Mouse (Mus musculus) ES-Bruce4 (cell line): ENCODE measurements around the gene Agbl4. TPM values are rescaled to one million over a fixed set of nuclear protein-coding genes. Genes with fewer than 3 reads are reported as not detected.

Source experiments
- H3K27ac ChIP-seq: 2 replicates; pipeline ENCODE4 v1.5.1; 2012; ENCODE audit warnings: low read length, inconsistent platforms; ENCODE audit not compliant: insufficient read depth
- H3K27me3 ChIP-seq: 2 replicates; pipeline ENCODE4 v1.6.1; 2012; ENCODE audit warnings: mild to moderate bottlenecking, low read length, inconsistent platforms; ENCODE audit not compliant: control insufficient read depth, poor library complexity, insufficient read depth, severe bottlenecking
- H3K36me3 ChIP-seq: 2 replicates; pipeline ENCODE4 v1.6.1; 2012; ENCODE audit warnings: inconsistent platforms, mild to moderate bottlenecking, low read length, moderate library complexity; ENCODE audit not compliant: control insufficient read depth, poor library complexity, insufficient read depth, severe bottlenecking
- H3K4me1 ChIP-seq: one replicate; pipeline ENCODE4 v1.8.1; 2011; ENCODE audit warnings: low read length; ENCODE audit not compliant: control insufficient read depth, insufficient read depth
- H3K4me3 ChIP-seq: 2 replicates; pipeline ENCODE4 v1.5.1; 2011; ENCODE audit warnings: low read depth, mild to moderate bottlenecking, low read length
- H3K9ac ChIP-seq: 2 replicates; pipeline ENCODE4 v1.6.1; 2012; ENCODE audit warnings: low read depth, mild to moderate bottlenecking, inconsistent platforms; ENCODE audit not compliant: poor library complexity, severe bottlenecking
- H3K9me3 ChIP-seq: replicated peaks from 2 replicates; pipeline ENCODE4 v1.6.1; 2012; ENCODE audit warnings: mild to moderate bottlenecking, low read length, inconsistent platforms; ENCODE audit not compliant: control insufficient read depth, poor library complexity, insufficient read depth, severe bottlenecking
- CTCF ChIP-seq: IDR thresholded peaks from one replicate; pipeline ENCODE4 v1.8.1; 2011; ENCODE audit warnings: low read depth, low read length
- EP300 ChIP-seq: IDR thresholded peaks from 2 replicates; pipeline ENCODE4 v1.6.1; 2011; ENCODE audit warnings: low read depth, low read length; ENCODE audit not compliant: insufficient read depth
- POLR2A ChIP-seq: IDR thresholded peaks from one replicate; pipeline ENCODE4 v1.8.1; 2011; ENCODE audit warnings: low read length; ENCODE audit not compliant: insufficient read depth
- polyA plus RNA-seq: library from polyadenylated mRNA; stranded (reverse); fragments of >200 nt; gene quantifications from 2 replicates; pipeline ENCODE4 v1.2.4, GENCODE M21; 2011; ENCODE audit warnings: low read depth; ENCODE audit not compliant: missing spikeins, insufficient read depth, insufficient read length

Agbl4 gene
- polyA plus RNA-seq, 1 experiment, result not detected

DNA sequence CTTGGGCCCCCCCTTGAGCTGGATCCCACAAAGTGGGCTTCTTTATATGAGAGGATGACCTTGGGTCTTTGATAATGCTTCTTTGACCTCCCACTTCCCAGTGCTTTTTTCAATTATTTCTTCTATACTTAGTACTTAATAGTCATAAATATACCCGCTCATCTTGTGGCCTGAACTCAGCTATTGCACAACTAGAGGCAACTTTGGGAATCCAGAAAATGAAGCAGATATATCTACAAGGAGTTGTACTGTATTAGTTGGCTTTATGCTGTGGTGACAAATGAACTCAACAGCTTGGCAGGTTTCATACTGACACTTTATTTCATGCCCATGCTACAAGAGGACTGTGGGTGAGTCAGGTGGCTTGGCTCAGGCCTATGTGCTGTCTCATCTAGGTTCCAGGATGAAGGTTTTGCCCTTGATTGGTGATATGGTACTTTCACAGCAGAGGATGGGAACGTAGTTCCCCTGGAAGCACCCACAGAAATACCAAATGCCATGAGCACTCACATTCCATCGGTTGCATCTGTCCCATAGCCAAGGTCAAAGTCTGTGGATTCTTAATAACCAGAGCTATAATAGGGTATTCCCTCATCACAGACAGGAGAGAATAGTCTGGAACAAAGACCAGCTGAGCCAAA, 1197.3 kb downstream of the Agbl4 start:
- H3K9me3 ChIP-seq, result no peaks in the 10 kb centered on the region
- H3K27me3 ChIP-seq, result no peaks in the 10 kb centered on the region
- no peaks in the 10 kb centered on the region for H3K4me1 ChIP-seq
- no peak for TF ChIP-seq EP300
- TF ChIP-seq POLR2A, result no peak
- TF ChIP-seq CTCF, result no peak
- H3K36me3 ChIP-seq, result no peaks in the 10 kb centered on the region
- no peak overlapping the region for H3K4me3 ChIP-seq
- H3K9ac ChIP-seq, result no peak overlapping the region
- no peak overlapping the region for H3K27ac ChIP-seq

DNA sequence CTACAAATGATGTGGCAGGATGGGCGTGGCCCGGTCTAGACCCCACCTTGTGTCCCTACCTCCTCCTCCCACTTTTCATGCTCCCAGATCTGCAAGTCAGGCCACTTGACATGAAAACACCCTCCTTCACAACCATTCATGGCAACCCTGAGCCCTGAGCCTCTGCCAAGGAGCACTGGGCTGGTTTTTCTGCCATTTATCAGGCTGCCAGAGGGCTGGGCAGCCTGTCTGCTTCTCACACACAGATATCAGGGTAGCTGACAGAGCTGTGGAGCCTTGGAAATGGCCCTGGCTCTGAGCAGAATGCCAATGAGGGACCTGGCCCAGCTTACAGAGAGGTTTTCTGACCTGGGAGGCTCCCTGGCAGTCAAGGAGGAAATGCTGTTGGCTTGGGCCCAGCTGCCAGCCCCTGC, 1199.8 kb downstream of the Agbl4 start:
- H3K4me3 ChIP-seq, result no peak overlapping the region
- no peaks in the 10 kb centered on the region for H3K9me3 ChIP-seq
- TF ChIP-seq CTCF (no peak), EP300 (no peak), POLR2A (no peak)
- no peaks in the 10 kb centered on the region for H3K27me3 ChIP-seq
- no peaks in the 10 kb centered on the region for H3K4me1 ChIP-seq
- H3K36me3 ChIP-seq, result no peaks in the 10 kb centered on the region
- H3K9ac ChIP-seq, result no peak overlapping the region
- no peak overlapping the region for H3K27ac ChIP-seq

DNA sequence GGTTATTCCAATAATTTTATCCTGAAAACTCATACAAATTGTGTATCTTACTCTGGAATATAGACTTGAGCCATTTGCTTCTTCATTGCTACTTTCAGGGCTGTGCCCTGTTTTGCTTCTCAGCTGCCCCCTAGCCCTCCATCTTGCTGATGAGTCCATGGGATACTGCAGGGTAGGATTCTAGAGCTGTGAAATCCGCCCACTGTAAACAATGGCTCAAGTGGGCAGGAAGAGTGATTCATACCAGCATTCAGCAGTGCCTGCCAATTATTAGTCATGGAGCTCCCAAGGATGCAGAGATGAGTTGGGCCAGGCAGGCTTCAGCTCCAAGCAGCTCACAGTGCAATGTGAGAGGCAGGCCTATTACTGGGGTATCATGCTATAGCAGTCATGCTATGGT, 1200.5 kb downstream of the Agbl4 start:
- no peak for TF ChIP-seq POLR2A
- no peak for TF ChIP-seq CTCF
- TF ChIP-seq EP300, result no peak
- H3K4me3 ChIP-seq, result no peak overlapping the region

DNA sequence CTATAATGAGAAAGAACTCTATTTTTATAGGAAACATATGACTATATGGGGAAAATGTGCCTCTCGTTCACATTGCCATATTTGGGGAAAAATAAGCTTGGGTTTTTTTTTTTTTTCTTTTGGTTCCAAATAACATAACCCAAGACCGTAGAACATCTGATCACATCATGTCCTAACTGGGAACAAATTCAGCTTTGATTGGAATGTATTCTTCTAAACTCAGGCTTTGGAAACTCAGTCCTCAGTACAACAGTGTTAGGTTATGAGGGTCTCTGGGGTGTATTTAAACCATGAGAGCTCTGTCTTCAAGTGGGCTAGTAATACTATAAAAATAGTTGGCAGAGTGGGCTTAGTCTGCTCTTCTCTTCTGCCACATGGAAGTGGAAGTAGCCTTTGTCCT, 1205.7 kb downstream of the Agbl4 start:
- no peaks in the 10 kb centered on the region for H3K4me1 ChIP-seq
- no peaks in the 10 kb centered on the region for H3K27me3 ChIP-seq
- H3K36me3 ChIP-seq, result no peaks in the 10 kb centered on the region
- H3K9ac ChIP-seq, result no peak overlapping the region
- no peak overlapping the region for H3K27ac ChIP-seq
- TF ChIP-seq POLR2A (no peak), CTCF (no peak), EP300 (no peak)
- H3K9me3 ChIP-seq, result no peaks in the 10 kb centered on the region
- no peak overlapping the region for H3K4me3 ChIP-seq

More for the DNA sequence above, 1200.5 kb downstream of the Agbl4 start:
- H3K4me1 ChIP-seq, result no peaks in the 10 kb centered on the region
- H3K36me3 ChIP-seq, result no peaks in the 10 kb centered on the region
- H3K9ac ChIP-seq, result no peak overlapping the region
- no peak overlapping the region for H3K27ac ChIP-seq
- H3K9me3 ChIP-seq, result no peaks in the 10 kb centered on the region
- no peaks in the 10 kb centered on the region for H3K27me3 ChIP-seq

DNA sequence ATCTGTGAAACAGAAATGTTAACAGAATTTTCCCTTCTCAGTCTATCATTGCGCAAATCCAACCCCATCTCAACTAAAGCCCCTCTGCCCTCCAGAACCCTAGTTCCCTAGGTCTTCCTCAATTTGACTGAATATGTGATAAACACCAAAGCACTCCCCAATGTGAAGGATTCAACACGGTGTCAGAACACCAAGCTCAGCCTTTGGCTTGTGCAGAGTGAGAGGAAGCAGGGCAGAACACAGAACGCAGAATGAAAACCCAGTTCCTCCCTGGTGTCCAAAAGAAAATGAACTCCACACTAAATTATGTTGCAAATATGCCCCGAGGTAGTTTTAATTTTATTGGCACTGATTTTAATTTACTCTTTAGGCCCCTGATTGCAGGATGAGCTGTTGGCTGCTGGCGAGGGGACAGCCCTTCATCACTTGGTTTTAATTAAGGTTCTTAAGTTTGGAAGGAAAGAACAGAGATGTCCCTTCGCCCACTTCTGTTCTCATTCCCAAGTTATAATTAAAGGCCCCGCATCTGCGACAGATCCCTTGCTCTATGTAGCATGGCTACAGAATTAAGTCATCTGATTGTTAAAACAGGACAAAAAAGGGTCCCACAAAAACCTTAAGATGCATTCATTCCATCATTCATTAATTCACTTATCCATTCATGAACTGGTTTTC, 1210.5 kb downstream of the Agbl4 start:
- no peak for TF ChIP-seq EP300
- TF ChIP-seq POLR2A, result no peak
- TF ChIP-seq CTCF, result no peak
- Histone ChIP-seq H3K27ac (no peak overlapping the region), H3K4me3 (no peak overlapping the region), H3K9me3 (no peaks in the 10 kb centered on the region), H3K9ac (no peak overlapping the region), H3K4me1 (no peaks in the 10 kb centered on the region), H3K36me3 (no peaks in the 10 kb centered on the region), H3K27me3 (no peaks in the 10 kb centered on the region)

DNA sequence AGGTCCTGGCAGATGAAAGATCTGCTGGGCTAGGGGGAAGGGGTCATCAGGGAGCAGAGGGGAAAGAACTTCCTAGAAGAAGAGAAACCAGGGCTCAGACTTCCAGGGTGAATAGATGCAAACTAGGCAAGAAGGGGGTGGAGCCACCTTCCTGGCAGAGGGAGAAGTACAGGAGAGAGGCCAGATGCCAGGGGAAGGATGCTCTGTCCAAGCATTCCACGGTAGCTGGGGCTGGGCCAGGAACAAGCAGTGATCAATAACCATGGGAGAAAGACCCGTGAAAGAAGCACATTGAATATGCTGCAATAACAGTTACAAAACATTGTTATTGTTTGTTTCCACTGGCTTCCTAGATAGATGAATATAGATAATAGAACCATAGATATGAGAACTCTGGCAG, 1224.4 kb downstream of the Agbl4 start:
- H3K4me3 ChIP-seq, result no peak overlapping the region

More for the DNA sequence above, 1224.4 kb downstream of the Agbl4 start:
- H3K9me3 ChIP-seq, result no peaks in the 10 kb centered on the region
- TF ChIP-seq POLR2A (no peak), CTCF (no peak), EP300 (no peak)
- H3K27ac ChIP-seq, result no peak overlapping the region
- H3K36me3 ChIP-seq, result no peaks in the 10 kb centered on the region
- H3K27me3 ChIP-seq, result no peaks in the 10 kb centered on the region
- no peaks in the 10 kb centered on the region for H3K4me1 ChIP-seq
- no peak overlapping the region for H3K9ac ChIP-seq
